Mouse (Mus musculus) intestine, embryonic 16.5 days (tissue): ENCODE measurements around the gene Egflam. TPM values are rescaled to one million over a fixed set of nuclear protein-coding genes. Genes with fewer than 3 reads are reported as not detected.

Source experiments
- ATAC-seq: fragments of 200-750 bp; cut with Nextera tagmentation; 2 replicates; pipeline ENCODE4 v1.8.0; 2017; ENCODE audit warnings: moderate TSS enrichment, moderate library complexity
- H3K27ac ChIP-seq: fragments of 300-500 bp; sonication (generic); 2 replicates; pipeline ENCODE4 v1.5.1; 2014; ENCODE audit warnings: mild to moderate bottlenecking, low read length
- H3K27me3 ChIP-seq: fragments of 300-500 bp; sonication (generic); replicated peaks from 2 replicates; pipeline ENCODE4 v1.6.1; 2014; ENCODE audit warnings: low read length, control low read depth, mixed read lengths; ENCODE audit not compliant: control insufficient read depth, insufficient read depth
- H3K36me3 ChIP-seq: fragments of 300-500 bp; sonication (generic); 2 replicates; pipeline ENCODE4 v1.6.1; 2014; ENCODE audit warnings: low read length, control low read depth; ENCODE audit not compliant: control insufficient read depth, insufficient read depth
- H3K4me1 ChIP-seq: fragments of 300-500 bp; sonication (generic); 2 replicates; pipeline ENCODE4 v1.6.1; 2014; ENCODE audit warnings: low read length, control low read depth, mixed read lengths; ENCODE audit not compliant: control insufficient read depth, insufficient read depth
- H3K4me2 ChIP-seq: fragments of 300-500 bp; sonication (generic); 2 replicates; pipeline ENCODE4 v1.6.1; 2014; ENCODE audit warnings: low read depth, low read length, control low read depth
- H3K4me3 ChIP-seq: fragments of 300-500 bp; sonication (generic); 2 replicates; pipeline ENCODE4 v1.5.1; 2014; ENCODE audit warnings: mild to moderate bottlenecking, low read length
- H3K9ac ChIP-seq: fragments of 300-500 bp; sonication (generic); 2 replicates; pipeline ENCODE4 v1.6.1; 2014; ENCODE audit warnings: low read depth, low read length
- H3K9me3 ChIP-seq: fragments of 300-500 bp; sonication (generic); 2 replicates; pipeline ENCODE4 v1.6.1; 2016; ENCODE audit warnings: low read length, control low read depth; ENCODE audit not compliant: control insufficient read depth
- WGBS: fragments of 180-500 bp; shearing (Covaris S2); extraction: QIAGEN DNeasy Blood & Tissue Kit; methylation state at CpG from one replicate; pipeline ENCODE4 v1.1.7; 2014; 5-methylcytosine and 5-hydroxymethylcytosine counted together
- polyA plus RNA-seq: library from polyadenylated mRNA; unstranded; fragments of >200 nt; fragmentation: Nextera tagmentation; extraction: Ambion mirVana; gene quantifications from 2 replicates; pipeline ENCODE4 v1.2.1, GENCODE M21; 2015

Egflam gene
- polyA plus RNA-seq, 1 experiment from 2014 or later = 21.3 TPM

- Histone ChIP-seq H3K4me2 (no peak overlapping the region), H3K36me3 (no peaks in the 10 kb centered on the region), H3K27me3 (no peaks in the 10 kb centered on the region), H3K9me3 (no peaks in the 10 kb centered on the region), H3K4me1 (no peaks in the 10 kb centered on the region), H3K27ac (no peak overlapping the region), H3K9ac (no peak overlapping the region), H3K4me3 (no peak overlapping the region)
- 79% methylated on average over 1 of the region's 1 CpGs for WGBS
- no peak for ATAC-seq
Measured at GRCm38 (mm10) chr15:7299892-7300291, 98.3 kb downstream of the Egflam start.

- H3K27me3 ChIP-seq = no peaks in the 10 kb centered on the region
- no peak overlapping the region for H3K4me3 ChIP-seq
- H3K27ac ChIP-seq = no peak overlapping the region
- no peaks in the 10 kb centered on the region for H3K36me3 ChIP-seq
- WGBS = 91% methylated on average over 1 of the region's 1 CpGs
- no peak for ATAC-seq
- H3K4me1 ChIP-seq = no peaks in the 10 kb centered on the region
- H3K9ac ChIP-seq = no peak overlapping the region
- H3K4me2 ChIP-seq = no peak overlapping the region
- H3K9me3 ChIP-seq = no peaks in the 10 kb centered on the region
Measured at GRCm38 (mm10) chr15:7295199-7295598, 103.0 kb downstream of the Egflam start.

GRCm38 (mm10) chr15:7292854-7293253 is 105.3 kb downstream of the Egflam start:
- Histone ChIP-seq H3K36me3 (no peaks in the 10 kb centered on the region), H3K4me1 (0 out of 2 replicates have a peak, but pooled peaks cover 3% of the 10 kb centered on the region), H3K9me3 (no peaks in the 10 kb centered on the region), H3K4me2 (no peak overlapping the region), H3K9ac (no peak overlapping the region), H3K27me3 (no peaks in the 10 kb centered on the region), H3K4me3 (no peak overlapping the region), H3K27ac (no peak overlapping the region)
- ATAC-seq = no peak

GRCm38 (mm10) chr15:7290003-7290402 is 108.2 kb downstream of the Egflam start:
- Histone ChIP-seq H3K36me3 (no peaks in the 10 kb centered on the region), H3K27ac (no peak overlapping the region), H3K4me1 (0 out of 2 replicates have a peak, but pooled peaks cover 3% of the 10 kb centered on the region), H3K9me3 (no peaks in the 10 kb centered on the region), H3K4me2 (no peak overlapping the region), H3K9ac (no peak overlapping the region), H3K27me3 (no peaks in the 10 kb centered on the region), H3K4me3 (no peak overlapping the region)
- ATAC-seq = no peak
- 79% methylated on average over 4 of the region's 4 CpGs for WGBS

- Histone ChIP-seq H3K4me3 (no peak overlapping the region), H3K36me3 (no peaks in the 10 kb centered on the region), H3K4me2 (no peak overlapping the region), H3K9me3 (no peaks in the 10 kb centered on the region), H3K9ac (no peak overlapping the region), H3K27me3 (no peaks in the 10 kb centered on the region), H3K27ac (no peak overlapping the region), H3K4me1 (0 out of 2 replicates have a peak, but pooled peaks cover 3% of the 10 kb centered on the region)
- no peak for ATAC-seq
- WGBS = 66% methylated on average over 14 of the region's 14 CpGs
Measured at GRCm38 (mm10) chr15:7289516-7289915, 108.7 kb downstream of the Egflam start.

- Histone ChIP-seq H3K27me3 (no peaks in the 10 kb centered on the region), H3K9ac (no peak overlapping the region), H3K4me1 (0 out of 2 replicates have a peak, but pooled peaks cover 3% of the 10 kb centered on the region), H3K9me3 (no peaks in the 10 kb centered on the region), H3K27ac (no peak overlapping the region), H3K4me2 (no peak overlapping the region), H3K4me3 (no peak overlapping the region), H3K36me3 (no peaks in the 10 kb centered on the region)
- WGBS = 44% methylated on average over 4 of the region's 4 CpGs
- ATAC-seq = no peak
Measured at GRCm38 (mm10) chr15:7288841-7289424, 109.3 kb downstream of the Egflam start.

GRCm38 (mm10) chr15:7287911-7288310 is 110.3 kb downstream of the Egflam start:
- 81% methylated on average over 3 of the region's 3 CpGs for WGBS
- Histone ChIP-seq H3K36me3 (no peaks in the 10 kb centered on the region), H3K9ac (no peak overlapping the region), H3K9me3 (no peaks in the 10 kb centered on the region), H3K4me3 (no peak overlapping the region), H3K27me3 (no peaks in the 10 kb centered on the region), H3K4me1 (0 out of 2 replicates have a peak, but pooled peaks cover 3% of the 10 kb centered on the region), H3K27ac (no peak overlapping the region), H3K4me2 (no peak overlapping the region)
- ATAC-seq = no peak

- ATAC-seq = no peak
- H3K9me3 ChIP-seq = no peaks in the 10 kb centered on the region
- H3K9ac ChIP-seq = no peak overlapping the region
- no peaks in the 10 kb centered on the region for H3K4me1 ChIP-seq
- no peaks in the 10 kb centered on the region for H3K27me3 ChIP-seq
- no peak overlapping the region for H3K27ac ChIP-seq
- no peak overlapping the region for H3K4me3 ChIP-seq
- no peak overlapping the region for H3K4me2 ChIP-seq
- H3K36me3 ChIP-seq = no peaks in the 10 kb centered on the region
- WGBS = 68% methylated on average over 6 of the region's 6 CpGs
Measured at GRCm38 (mm10) chr15:7281579-7281978, 116.6 kb downstream of the Egflam start.

- Histone ChIP-seq H3K4me3 (no peak overlapping the region), H3K4me1 (no peaks in the 10 kb centered on the region), H3K36me3 (no peaks in the 10 kb centered on the region), H3K9ac (no peak overlapping the region), H3K9me3 (no peaks in the 10 kb centered on the region), H3K27me3 (no peaks in the 10 kb centered on the region), H3K4me2 (no peak overlapping the region), H3K27ac (no peak overlapping the region)
- peak; percentile 80 for ATAC-seq
- 25% methylated on average over 3 of the region's 3 CpGs for WGBS
Measured at GRCm38 (mm10) chr15:7263822-7264221, 134.4 kb downstream of the Egflam start.

- H3K4me3 ChIP-seq = no peak overlapping the region
- H3K27ac ChIP-seq = no peak overlapping the region
- H3K9ac ChIP-seq = no peak overlapping the region
- no peak overlapping the region for H3K4me2 ChIP-seq
- 88% methylated on average over 9 of the region's 9 CpGs for WGBS
- no peaks in the 10 kb centered on the region for H3K27me3 ChIP-seq
- no peaks in the 10 kb centered on the region for H3K9me3 ChIP-seq
- peak; percentile 69 for ATAC-seq
- no peaks in the 10 kb centered on the region for H3K4me1 ChIP-seq
- no peaks in the 10 kb centered on the region for H3K36me3 ChIP-seq
Measured at GRCm38 (mm10) chr15:7263339-7263738, 134.9 kb downstream of the Egflam start.
